Mouse (Mus musculus) forebrain, embryonic 15.5 days (tissue): ENCODE results near the gene Ndufs5. TPM values are rescaled to one million over a fixed set of nuclear protein-coding genes. Genes with fewer than 3 reads are reported as not detected.

Source experiments
- ATAC-seq: fragments of 200-750 bp; cut with Nextera tagmentation; replicated peaks from 2 replicates; pipeline ENCODE4 v1.8.0; 2017; ENCODE audit warnings: mild to moderate bottlenecking, moderate TSS enrichment, moderate library complexity
- H3K27ac ChIP-seq: fragments of 300-500 bp; sonication (generic); replicated peaks from 2 replicates; pipeline ENCODE4 v1.5.1; 2015; ENCODE audit warnings: mild to moderate bottlenecking, inconsistent platforms
- H3K27me3 ChIP-seq: fragments of 300-500 bp; sonication (generic); 2 replicates; pipeline ENCODE4 v1.6.1; 2015; ENCODE audit warnings: inconsistent platforms
- H3K36me3 ChIP-seq: fragments of 300-500 bp; sonication (generic); 2 replicates; pipeline ENCODE4 v1.6.1; 2015; ENCODE audit warnings: mild to moderate bottlenecking, inconsistent platforms
- H3K4me1 ChIP-seq: fragments of 300-500 bp; sonication (generic); 2 replicates; pipeline ENCODE4 v1.6.1; 2015; ENCODE audit warnings: inconsistent platforms
- H3K4me2 ChIP-seq: fragments of 300-500 bp; sonication (generic); replicated peaks from 2 replicates; pipeline ENCODE4 v1.6.1; 2015; ENCODE audit warnings: mild to moderate bottlenecking, inconsistent platforms
- H3K4me3 ChIP-seq: fragments of 300-500 bp; sonication (generic); 2 replicates; pipeline ENCODE4 v1.5.1; 2015; ENCODE audit warnings: mild to moderate bottlenecking, inconsistent platforms
- H3K9ac ChIP-seq: fragments of 300-500 bp; sonication (generic); replicated peaks from 2 replicates; pipeline ENCODE4 v1.6.1; 2015; ENCODE audit warnings: mild to moderate bottlenecking, inconsistent platforms
- H3K9me3 ChIP-seq: fragments of 300-500 bp; sonication (generic); 2 replicates; pipeline ENCODE4 v1.6.1; 2016; ENCODE audit warnings: inconsistent platforms
- WGBS: fragments of 180-500 bp; shearing (Covaris S2); methylation state at CpG from one replicate; pipeline ENCODE4 v1.1.7; 2015; ENCODE audit warnings: mixed read lengths; 5-methylcytosine and 5-hydroxymethylcytosine counted together
- polyA plus RNA-seq: library from polyadenylated mRNA; unstranded; fragments of >200 nt; fragmentation: Nextera tagmentation; extraction: Ambion mirVana; gene quantifications from 2 replicates; pipeline ENCODE4 v1.2.1, GENCODE M21; 2015

The Ndufs5 gene
- polyA plus RNA-seq, 1 experiment from 2014 or later: 379 TPM

- Histone ChIP-seq H3K9ac (no peak overlapping the region), H3K4me3 (no peak overlapping the region), H3K36me3 (peaks cover 30% of the 10 kb centered on the region), H3K27ac (no peak overlapping the region), H3K4me2 (no peak overlapping the region), H3K27me3 (no peaks in the 10 kb centered on the region), H3K4me1 (no peaks in the 10 kb centered on the region), H3K9me3 (no peaks in the 10 kb centered on the region)
- ATAC-seq: no peak
- 97% methylated on average over 2 of the region's 2 CpGs for WGBS
These were observed 14.9 kb upstream of the Ndufs5 start for GRCm38 (mm10) chr4:123732921-123733320.

- Histone ChIP-seq H3K4me1 (no peaks in the 10 kb centered on the region), H3K9ac (no peak overlapping the region), H3K27ac (no peak overlapping the region), H3K4me2 (no peak overlapping the region), H3K27me3 (no peaks in the 10 kb centered on the region), H3K4me3 (no peak overlapping the region), H3K9me3 (no peaks in the 10 kb centered on the region), H3K36me3 (peaks cover 26% of the 10 kb centered on the region)
- 90% methylated on average over 4 of the region's 4 CpGs for WGBS
- no peak for ATAC-seq
These were observed 14.3 kb upstream of the Ndufs5 start for GRCm38 (mm10) chr4:123732163-123732910.

- no peaks in the 10 kb centered on the region for H3K27me3 ChIP-seq
- 84% methylated on average over 4 of the region's 4 CpGs for WGBS
- H3K4me1 ChIP-seq: peaks cover 11% of the 10 kb centered on the region
- ATAC-seq: no peak
- H3K9ac ChIP-seq: no peak overlapping the region
- H3K36me3 ChIP-seq: no peaks in the 10 kb centered on the region
- no peaks in the 10 kb centered on the region for H3K9me3 ChIP-seq
- no peak overlapping the region for H3K4me2 ChIP-seq
- no peak overlapping the region for H3K4me3 ChIP-seq
- no peak overlapping the region for H3K27ac ChIP-seq
These were observed 3.8 kb upstream of the Ndufs5 start for GRCm38 (mm10) chr4:123721761-123722160.

GRCm38 (mm10) chr4:123718434-123718780 lies 405 bp upstream of the Ndufs5 start:
- H3K4me3 ChIP-seq: peak overlapping the region; percentile 90
- no peaks in the 10 kb centered on the region for H3K27me3 ChIP-seq
- peak overlapping the region; percentile 95 for H3K9ac ChIP-seq
- ATAC-seq: peak; percentile 55
- no peaks in the 10 kb centered on the region for H3K9me3 ChIP-seq
- WGBS: 24% methylated on average over 7 of the region's 7 CpGs
- H3K4me1 ChIP-seq: peaks cover 15% of the 10 kb centered on the region
- H3K27ac ChIP-seq: no peak overlapping the region
- peaks cover 15% of the 10 kb centered on the region for H3K36me3 ChIP-seq
- H3K4me2 ChIP-seq: peak overlapping the region; percentile 60

GRCm38 (mm10) chr4:123712431-123712830 lies 5.6 kb downstream of the Ndufs5 start:
- no peak for ATAC-seq
- Histone ChIP-seq H3K9me3 (no peaks in the 10 kb centered on the region), H3K4me3 (no peak overlapping the region), H3K27ac (no peak overlapping the region), H3K4me2 (no peak overlapping the region), H3K36me3 (peaks cover 18% of the 10 kb centered on the region), H3K9ac (no peak overlapping the region), H3K27me3 (no peaks in the 10 kb centered on the region), H3K4me1 (peaks cover 9% of the 10 kb centered on the region)
- 91% methylated on average over 3 of the region's 3 CpGs for WGBS

- no peak for ATAC-seq
- 93% methylated on average over 5 of the region's 5 CpGs for WGBS
These were observed 10.7 kb downstream of the Ndufs5 start for GRCm38 (mm10) chr4:123707340-123707739.

GRCm38 (mm10) chr4:123705340-123705739 lies 12.7 kb downstream of the Ndufs5 start:
- Histone ChIP-seq H3K4me2 (no peak overlapping the region), H3K36me3 (no peaks in the 10 kb centered on the region), H3K9ac (no peak overlapping the region), H3K27ac (no peak overlapping the region), H3K4me3 (no peak overlapping the region), H3K27me3 (no peaks in the 10 kb centered on the region), H3K4me1 (no peaks in the 10 kb centered on the region), H3K9me3 (no peaks in the 10 kb centered on the region)
- ATAC-seq: no peak
- WGBS: 82% methylated on average over 2 of the region's 2 CpGs

More at GRCm38 (mm10) chr4:123707340-123707739, 10.7 kb downstream of the Ndufs5 start:
- H3K4me1 ChIP-seq: no peaks in the 10 kb centered on the region
- H3K9ac ChIP-seq: no peak overlapping the region
- no peak overlapping the region for H3K27ac ChIP-seq
- no peak overlapping the region for H3K4me3 ChIP-seq
- H3K9me3 ChIP-seq: no peaks in the 10 kb centered on the region
- H3K36me3 ChIP-seq: peaks cover 3% of the 10 kb centered on the region; the same call in 1 of the 2 replicates
- H3K4me2 ChIP-seq: no peak overlapping the region
- no peaks in the 10 kb centered on the region for H3K27me3 ChIP-seq

- no peaks in the 10 kb centered on the region for H3K27me3 ChIP-seq
- H3K27ac ChIP-seq: no peak overlapping the region
- H3K36me3 ChIP-seq: no peaks in the 10 kb centered on the region
- no peaks in the 10 kb centered on the region for H3K4me1 ChIP-seq
- no peak overlapping the region for H3K9ac ChIP-seq
- WGBS: 87% methylated on average over 12 of the region's 12 CpGs
- H3K9me3 ChIP-seq: no peaks in the 10 kb centered on the region
- no peak overlapping the region for H3K4me2 ChIP-seq
- H3K4me3 ChIP-seq: no peak overlapping the region
- ATAC-seq: no peak
These were observed 24.6 kb downstream of the Ndufs5 start for GRCm38 (mm10) chr4:123693384-123693783.

GRCm38 (mm10) chr4:123692071-123692470 lies 25.9 kb downstream of the Ndufs5 start:
- Histone ChIP-seq H3K9ac (no peak overlapping the region), H3K4me1 (no peaks in the 10 kb centered on the region), H3K4me2 (no peak overlapping the region), H3K27ac (no peak overlapping the region), H3K4me3 (no peak overlapping the region), H3K27me3 (no peaks in the 10 kb centered on the region), H3K9me3 (no peaks in the 10 kb centered on the region), H3K36me3 (no peaks in the 10 kb centered on the region)
- WGBS: 86% methylated on average over 3 of the region's 3 CpGs
- ATAC-seq: no peak

GRCm38 (mm10) chr4:123690311-123690710 lies 27.7 kb downstream of the Ndufs5 start:
- Histone ChIP-seq H3K36me3 (no peaks in the 10 kb centered on the region), H3K4me1 (peaks cover 12% of the 10 kb centered on the region), H3K9ac (no peak overlapping the region), H3K4me2 (no peak overlapping the region), H3K27ac (no peak overlapping the region), H3K4me3 (no peak overlapping the region), H3K9me3 (no peaks in the 10 kb centered on the region), H3K27me3 (no peaks in the 10 kb centered on the region)
- WGBS: 84% methylated on average over 10 of the region's 10 CpGs
- ATAC-seq: no peak

GRCm38 (mm10) chr4:123687025-123687781 lies 30.8 kb downstream of the Ndufs5 start:
- peaks cover 2% of the 10 kb centered on the region; the same call in 1 of the 2 replicates for H3K36me3 ChIP-seq
- peak overlapping the region; percentile 88 for H3K27ac ChIP-seq
- H3K4me2 ChIP-seq: peak overlapping the region; percentile 75
- peak; percentile 71 for ATAC-seq
- H3K9ac ChIP-seq: peak overlapping the region; percentile 87
- WGBS: under 1% methylated on average over 68 of the region's 89 CpGs
- no peaks in the 10 kb centered on the region for H3K9me3 ChIP-seq
- H3K4me3 ChIP-seq: peak overlapping the region; percentile 78
- H3K4me1 ChIP-seq: peaks cover 23% of the 10 kb centered on the region
- H3K27me3 ChIP-seq: no peaks in the 10 kb centered on the region

GRCm38 (mm10) chr4:123686368-123687024 lies 31.5 kb downstream of the Ndufs5 start:
- H3K36me3 ChIP-seq: peaks cover 5% of the 10 kb centered on the region; the same call in 1 of the 2 replicates
- under 1% methylated on average over 56 of the region's 56 CpGs for WGBS
- no peaks in the 10 kb centered on the region for H3K27me3 ChIP-seq
- ATAC-seq: peak; percentile 58
- H3K4me2 ChIP-seq: peak overlapping the region; percentile 75
- no peaks in the 10 kb centered on the region for H3K9me3 ChIP-seq
- peaks cover 27% of the 10 kb centered on the region for H3K4me1 ChIP-seq
- H3K9ac ChIP-seq: peak overlapping the region; percentile 87
- peak overlapping the region; percentile 88 for H3K27ac ChIP-seq
- H3K4me3 ChIP-seq: peak overlapping the region; percentile 78
